Mouse (Mus musculus): ENCODE results near the gene Zbtb20. TPM values are rescaled to one million over a fixed set of nuclear protein-coding genes. Genes with fewer than 3 reads are reported as not detected.

Zbtb20 gene
- polyA plus RNA-seq, 1 experiment: 72.7 TPM

GRCm38 (mm10) chr16:43376782-43377181, 501.1 kb downstream of the Zbtb20 start:
- Histone ChIP-seq H3K4me1 (ENCODE audit: control insufficient read depth, insufficient read depth, low read length) (no peaks in the 10 kb centered on the region), H3K4me3 (ENCODE audit: insufficient read depth, low read depth, low read length) (no peak overlapping the region), H3K27ac (ENCODE audit: insufficient read depth, low read depth, low read length) (no peak overlapping the region)
- TF ChIP-seq CTCF (IDR thresholded peaks at IDR 0.05; ENCODE audit: insufficient read depth, low read depth, low read length) (no peak), POLR2A (IDR thresholded peaks at IDR 0.05; ENCODE audit: insufficient read depth, low read depth, low read length) (no peak)
- WGBS: 88% methylated on average over 6 of the region's 6 CpGs

- TF ChIP-seq POLR2A (IDR thresholded peaks at IDR 0.05; ENCODE audit: insufficient read depth, low read depth, low read length) (no peak), CTCF (IDR thresholded peaks at IDR 0.05; ENCODE audit: insufficient read depth, low read depth, low read length) (no peak)
- Histone ChIP-seq H3K4me3 (ENCODE audit: insufficient read depth, low read depth, low read length) (no peak overlapping the region), H3K4me1 (ENCODE audit: control insufficient read depth, insufficient read depth, low read length) (no peaks in the 10 kb centered on the region), H3K27ac (ENCODE audit: insufficient read depth, low read depth, low read length) (no peak overlapping the region)
- WGBS: 95% methylated on average over 7 of the region's 7 CpGs
Measured at GRCm38 (mm10) chr16:43379351-43380325, 504.0 kb downstream of the Zbtb20 start.

GRCm38 (mm10) chr16:43381183-43381582, 505.5 kb downstream of the Zbtb20 start:
- TF ChIP-seq CTCF (IDR thresholded peaks at IDR 0.05; ENCODE audit: insufficient read depth, low read depth, low read length) (no peak), POLR2A (IDR thresholded peaks at IDR 0.05; ENCODE audit: insufficient read depth, low read depth, low read length) (no peak)
- H3K4me1 ChIP-seq (ENCODE audit: control insufficient read depth, insufficient read depth, low read length): no peaks in the 10 kb centered on the region
- 92% methylated on average over 2 of the region's 2 CpGs for WGBS
- no peak overlapping the region for H3K4me3 ChIP-seq (ENCODE audit: insufficient read depth, low read depth, low read length)
- no peak overlapping the region for H3K27ac ChIP-seq (ENCODE audit: insufficient read depth, low read depth, low read length)

GRCm38 (mm10) chr16:43383149-43383740, 507.6 kb downstream of the Zbtb20 start:
- TF ChIP-seq POLR2A (IDR thresholded peaks at IDR 0.05; ENCODE audit: insufficient read depth, low read depth, low read length): no peak
- no peak for TF ChIP-seq CTCF (IDR thresholded peaks at IDR 0.05; ENCODE audit: insufficient read depth, low read depth, low read length)
- WGBS: 76% methylated on average over 7 of the region's 7 CpGs
- no peaks in the 10 kb centered on the region for H3K4me1 ChIP-seq (ENCODE audit: control insufficient read depth, insufficient read depth, low read length)
- no peak overlapping the region for H3K27ac ChIP-seq (ENCODE audit: insufficient read depth, low read depth, low read length)
- H3K4me3 ChIP-seq (ENCODE audit: insufficient read depth, low read depth, low read length): no peak overlapping the region

- TF ChIP-seq POLR2A (IDR thresholded peaks at IDR 0.05; ENCODE audit: insufficient read depth, low read depth, low read length) (no peak), CTCF (IDR thresholded peaks at IDR 0.05; ENCODE audit: insufficient read depth, low read depth, low read length) (no peak)
- 74% methylated on average over 4 of the region's 4 CpGs for WGBS
Measured at GRCm38 (mm10) chr16:43384953-43385619, 509.4 kb downstream of the Zbtb20 start.

GRCm38 (mm10) chr16:43385620-43386210, 510.0 kb downstream of the Zbtb20 start:
- WGBS: 82% methylated on average over 5 of the region's 5 CpGs
- TF ChIP-seq CTCF (IDR thresholded peaks at IDR 0.05; ENCODE audit: insufficient read depth, low read depth, low read length): no peak
- no peak for TF ChIP-seq POLR2A (IDR thresholded peaks at IDR 0.05; ENCODE audit: insufficient read depth, low read depth, low read length)
- Histone ChIP-seq H3K4me3 (ENCODE audit: insufficient read depth, low read depth, low read length) (no peak overlapping the region), H3K27ac (ENCODE audit: insufficient read depth, low read depth, low read length) (no peak overlapping the region), H3K4me1 (ENCODE audit: control insufficient read depth, insufficient read depth, low read length) (no peaks in the 10 kb centered on the region)

More at GRCm38 (mm10) chr16:43384953-43385619, 509.4 kb downstream of the Zbtb20 start:
- H3K4me1 ChIP-seq (ENCODE audit: control insufficient read depth, insufficient read depth, low read length): no peaks in the 10 kb centered on the region
- H3K27ac ChIP-seq (ENCODE audit: insufficient read depth, low read depth, low read length): no peak overlapping the region
- H3K4me3 ChIP-seq (ENCODE audit: insufficient read depth, low read depth, low read length): no peak overlapping the region

GRCm38 (mm10) chr16:43386426-43386825, 510.7 kb downstream of the Zbtb20 start:
- 72% methylated on average over 5 of the region's 5 CpGs for WGBS
- TF ChIP-seq CTCF (IDR thresholded peaks at IDR 0.05; ENCODE audit: insufficient read depth, low read depth, low read length): no peak
- TF ChIP-seq POLR2A (IDR thresholded peaks at IDR 0.05; ENCODE audit: insufficient read depth, low read depth, low read length): no peak
- Histone ChIP-seq H3K27ac (ENCODE audit: insufficient read depth, low read depth, low read length) (no peak overlapping the region), H3K4me3 (ENCODE audit: insufficient read depth, low read depth, low read length) (no peak overlapping the region), H3K4me1 (ENCODE audit: control insufficient read depth, insufficient read depth, low read length) (no peaks in the 10 kb centered on the region)

GRCm38 (mm10) chr16:43388389-43388788, 512.7 kb downstream of the Zbtb20 start:
- TF ChIP-seq POLR2A (IDR thresholded peaks at IDR 0.05; ENCODE audit: insufficient read depth, low read depth, low read length) (no peak), CTCF (IDR thresholded peaks at IDR 0.05; ENCODE audit: insufficient read depth, low read depth, low read length) (no peak)
- Histone ChIP-seq H3K4me1 (ENCODE audit: control insufficient read depth, insufficient read depth, low read length) (no peaks in the 10 kb centered on the region), H3K27ac (ENCODE audit: insufficient read depth, low read depth, low read length) (no peak overlapping the region), H3K4me3 (ENCODE audit: insufficient read depth, low read depth, low read length) (no peak overlapping the region)
- 91% methylated on average over 5 of the region's 5 CpGs for WGBS

Measured in olfactory bulb, adult 2 months (tissue).